Mouse (Mus musculus) left cerebral cortex, postnatal 36 days (tissue): Measurements from ENCODE around the gene Kank2. TPM values are rescaled to one million over a fixed set of nuclear protein-coding genes. Genes with fewer than 3 reads are reported as not detected.
"Not testable (repeated sequence)": the region's sequence is repeated elsewhere in the genome, so short reads cannot be mapped to it uniquely, and the experiment has no call there.

Experiments used
- DNase-seq, 2 experiments: peaks; one replicate each; pipeline ENCODE4 v3.0.0; 2021 to 2022; ENCODE audit warnings: low spot score in 2 of 2, mixed read lengths in 1 of 2
- intact Hi-C: fragments of 180-260 bp; cut with DNase I; formaldehyde crosslinking; loops from one replicate; pipeline ENCODE4 v1.15.1; 2025
- total RNA-seq, 2 experiments: library from RNA; stranded (reverse); gene quantifications; 2 replicates each; pipeline ENCODE4 v1.2.3; 2021

Kank2 gene
- total RNA-seq, 2 experiments from 2014 or later, result 6.5 to 8.4 TPM

DNA sequence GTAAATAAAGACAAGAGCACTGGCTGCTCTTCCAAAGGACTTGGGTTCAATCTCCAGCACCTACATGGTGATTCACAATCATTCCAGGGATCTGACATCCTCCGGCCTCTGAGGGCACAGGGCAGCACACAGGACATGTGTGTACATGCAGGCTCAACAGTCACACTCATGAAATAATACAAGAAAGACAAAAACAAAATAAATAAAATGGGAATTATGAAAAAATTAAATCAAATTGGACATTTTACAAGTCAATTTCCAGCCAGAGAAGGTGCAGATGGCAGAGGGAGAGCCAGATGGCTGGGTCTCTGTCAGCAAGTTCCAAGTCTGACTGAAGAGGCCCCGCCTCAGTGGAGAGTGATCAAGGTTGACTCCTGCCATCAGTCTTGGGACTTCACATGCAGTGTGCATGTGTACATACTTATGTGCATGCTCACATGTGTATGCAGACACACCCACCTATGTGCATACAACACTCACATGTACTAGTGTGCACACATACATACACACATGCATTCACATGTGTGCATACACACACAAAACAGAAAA lies 20.7 kb upstream of the Kank2 start:
- intact Hi-C loops, result no loop called here
- DNase-seq, result no peak

DNA sequence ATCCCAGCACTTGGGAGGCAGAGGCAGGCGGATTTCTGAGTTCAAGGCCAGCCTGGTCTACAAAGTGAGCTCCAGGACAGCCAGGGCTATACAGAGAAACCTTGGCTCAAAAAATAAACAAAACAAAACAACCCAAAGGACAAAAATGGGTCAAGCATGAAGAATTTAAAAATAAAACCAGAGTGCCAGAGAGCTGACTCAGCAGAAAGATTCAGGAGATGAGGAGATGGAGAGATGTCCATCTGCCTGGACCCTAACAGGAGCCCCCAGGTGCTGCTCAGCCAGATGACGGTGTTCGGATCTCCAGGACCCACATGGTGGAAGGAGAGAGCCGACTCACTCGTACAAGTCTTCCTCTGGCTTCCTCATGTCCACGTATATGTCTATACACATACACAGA lies 20.0 kb upstream of the Kank2 start:
- DNase-seq, result no peak
- intact Hi-C loops, result no loop called here

DNA sequence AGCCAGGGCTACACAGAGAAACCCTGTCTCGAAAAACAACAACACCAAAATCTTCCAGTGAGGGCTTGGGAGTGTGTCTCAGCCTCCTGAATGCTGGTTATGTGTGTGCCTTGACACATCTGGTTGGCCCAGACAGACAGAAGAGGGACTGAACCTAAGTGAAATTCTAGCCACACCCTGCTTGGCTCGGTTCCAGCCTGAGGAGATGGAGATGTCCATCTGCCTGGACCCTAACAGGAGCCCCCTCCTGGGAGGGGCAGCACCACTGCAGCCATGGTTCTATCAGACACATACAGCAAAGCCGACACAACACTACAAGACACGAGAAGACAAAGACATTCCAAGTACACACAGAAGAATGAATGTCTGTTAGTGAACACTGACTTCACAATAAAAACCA lies 19.6 kb upstream of the Kank2 start:
- no peak for DNase-seq
- intact Hi-C loops, result no loop called here

DNA sequence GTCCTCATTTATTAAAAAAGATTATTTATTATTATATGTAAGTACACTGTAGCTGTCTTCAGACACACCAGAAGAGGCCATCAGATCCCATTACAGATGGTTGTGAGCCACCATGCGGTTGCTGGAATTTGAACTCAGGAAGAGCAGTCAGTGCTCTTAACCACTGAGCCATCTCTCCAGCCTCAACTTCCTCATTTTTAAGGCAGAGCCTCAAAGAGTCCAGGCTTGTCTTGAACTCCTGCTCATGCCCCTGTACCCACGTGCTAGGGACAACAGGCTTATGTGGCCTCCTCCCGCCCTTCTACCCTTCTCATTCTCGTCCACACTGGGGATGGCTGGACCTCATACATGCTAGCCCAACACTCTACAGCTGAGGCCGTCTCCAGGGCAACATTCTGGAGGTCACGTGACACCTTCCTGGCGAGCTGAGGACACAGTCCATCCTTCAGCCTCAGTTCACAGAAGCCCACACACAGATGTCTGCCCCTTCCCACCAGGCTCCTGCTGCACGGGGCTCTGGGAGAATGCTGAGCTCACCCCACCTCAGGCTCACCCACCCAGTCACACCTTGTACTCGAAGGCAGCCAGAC lies 18.3 kb upstream of the Kank2 start:
- DNase-seq, result no peak

DNA sequence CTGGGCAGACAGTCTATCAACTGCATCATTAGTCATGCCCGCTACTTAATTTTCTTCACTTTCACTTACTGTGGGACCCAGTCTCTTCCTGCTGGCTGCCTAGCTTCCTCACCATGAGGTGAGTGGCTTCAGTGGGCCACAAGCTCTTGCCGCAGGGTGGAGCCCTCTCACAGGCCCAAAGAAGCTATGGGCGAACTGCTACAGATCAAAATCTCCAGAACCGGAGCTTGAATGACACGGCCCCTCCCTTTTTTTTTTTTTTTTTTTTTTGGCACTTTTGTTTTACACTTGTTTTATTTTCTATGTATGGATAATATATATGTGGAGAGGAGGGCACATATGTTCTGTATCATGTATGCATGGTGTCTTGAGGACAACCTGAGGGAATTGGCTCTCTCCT lies 12.6 kb upstream of the Kank2 start:
- intact Hi-C loops, result no loop called here

More for the DNA sequence above, 18.3 kb upstream of the Kank2 start:
- intact Hi-C loops, result no loop called here

DNA sequence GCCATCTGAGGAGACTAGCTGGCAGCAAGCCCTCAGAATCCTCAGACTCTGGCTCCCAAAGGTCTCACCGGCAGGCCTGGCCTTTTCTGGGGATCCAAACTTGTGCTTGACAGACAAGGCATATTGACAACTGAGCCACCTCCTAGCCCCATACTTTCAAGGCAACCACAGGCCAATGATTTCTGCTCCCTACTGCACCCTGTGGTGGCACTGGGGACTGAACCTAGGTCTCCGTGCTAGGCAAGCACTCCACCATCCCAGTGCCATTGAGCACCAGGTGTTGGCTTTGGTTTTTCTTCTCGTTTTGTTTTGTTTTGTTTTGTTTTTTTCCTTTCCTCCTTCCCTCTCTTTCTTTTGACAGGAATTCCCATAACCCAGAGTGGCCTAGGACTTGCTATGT lies 10.0 kb upstream of the Kank2 start:
- intact Hi-C loops, result loop anchor here (10.0 kb wide), 1 partner anchor 124 kb away; no protein-coding TSS in a partner anchor

More for the DNA sequence above, 12.6 kb upstream of the Kank2 start:
- DNase-seq, result no peak

DNA sequence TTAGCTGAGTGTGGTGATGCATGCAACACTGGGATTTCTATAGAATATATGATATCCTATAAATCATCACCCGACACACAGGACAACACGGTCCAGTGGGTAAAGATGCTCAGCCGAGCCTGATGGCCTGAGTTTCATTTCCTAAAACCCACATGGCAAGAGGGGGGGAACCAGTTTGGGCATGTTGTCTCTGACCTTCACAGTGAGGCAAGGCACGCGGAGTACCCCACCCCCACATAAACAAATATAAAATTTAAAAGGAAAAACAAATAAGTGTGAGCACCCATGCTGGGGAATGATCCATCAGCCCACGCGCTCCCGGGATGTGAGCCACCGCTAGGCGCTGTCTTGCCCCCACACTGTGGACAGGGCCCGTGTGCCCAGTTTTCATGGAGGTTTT lies 8.4 kb upstream of the Kank2 start:
- DNase-seq, result no peak
- intact Hi-C loops, result loop anchor here (10.0 kb wide), 1 partner anchor 122 kb away; no protein-coding TSS in a partner anchor

More for the DNA sequence above, 10.0 kb upstream of the Kank2 start:
- no peak for DNase-seq

DNA sequence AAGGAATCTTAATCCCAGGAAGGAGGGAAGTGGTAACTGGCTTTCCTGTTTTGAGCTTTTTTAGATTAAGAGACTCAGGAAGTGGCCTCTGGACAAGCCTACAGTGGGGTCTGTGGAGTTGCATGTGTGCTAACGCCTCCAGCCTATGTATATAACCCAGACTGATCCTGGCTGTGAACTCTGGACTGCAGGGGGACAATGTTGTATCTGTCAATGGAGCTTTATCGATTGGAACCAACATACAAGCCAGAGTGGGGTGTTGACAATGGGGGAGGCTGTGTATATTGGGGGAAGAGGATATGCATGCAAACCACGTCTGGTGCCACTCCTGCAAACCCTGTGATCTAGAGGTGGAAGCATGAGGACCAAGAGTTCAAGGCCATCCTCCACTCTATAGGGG lies 7.8 kb upstream of the Kank2 start:
- DNase-seq, result no peak
- intact Hi-C loops, result loop anchor here (10.0 kb wide), 1 partner anchor 122 kb away; no protein-coding TSS in a partner anchor

DNA sequence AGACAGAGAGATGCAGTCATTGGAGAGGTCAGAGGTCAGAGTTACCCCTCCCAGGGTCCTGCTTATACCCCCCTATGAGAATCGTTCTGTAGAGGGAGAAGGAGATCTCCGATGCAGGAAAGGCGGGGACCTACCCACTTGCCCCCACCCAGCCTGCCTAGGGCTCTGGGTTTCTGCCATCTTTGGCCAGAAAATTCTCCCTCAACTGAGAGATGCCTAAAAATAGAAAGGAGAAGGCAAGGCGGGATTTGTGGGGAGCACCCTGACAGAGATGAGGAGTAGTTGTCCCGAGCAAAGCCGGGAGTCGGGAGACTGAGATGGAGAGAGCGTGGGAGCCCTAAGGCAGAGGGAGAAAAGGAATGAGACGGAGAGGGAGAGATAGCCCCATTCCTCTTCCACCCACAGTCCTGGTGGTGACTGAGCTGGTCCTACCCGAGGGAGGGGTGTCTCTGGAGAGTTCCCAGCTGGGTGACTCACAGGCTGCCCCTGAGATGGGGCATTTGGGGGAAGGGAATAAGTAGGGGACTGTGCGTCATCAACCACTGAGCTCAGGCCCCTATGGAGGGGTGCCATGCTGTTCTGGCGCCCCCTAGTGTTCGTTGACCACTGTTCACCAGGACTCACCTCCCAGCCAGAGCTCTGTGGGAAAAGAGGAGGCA lies 5.6 kb upstream of the Kank2 start:
- intact Hi-C loops, result loop anchor here (5.0 to 10.0 kb wide), 2 partner anchors 119 to 192 kb away; no protein-coding TSS in a partner anchor
- DNase-seq, result peak; percentile 80

DNA sequence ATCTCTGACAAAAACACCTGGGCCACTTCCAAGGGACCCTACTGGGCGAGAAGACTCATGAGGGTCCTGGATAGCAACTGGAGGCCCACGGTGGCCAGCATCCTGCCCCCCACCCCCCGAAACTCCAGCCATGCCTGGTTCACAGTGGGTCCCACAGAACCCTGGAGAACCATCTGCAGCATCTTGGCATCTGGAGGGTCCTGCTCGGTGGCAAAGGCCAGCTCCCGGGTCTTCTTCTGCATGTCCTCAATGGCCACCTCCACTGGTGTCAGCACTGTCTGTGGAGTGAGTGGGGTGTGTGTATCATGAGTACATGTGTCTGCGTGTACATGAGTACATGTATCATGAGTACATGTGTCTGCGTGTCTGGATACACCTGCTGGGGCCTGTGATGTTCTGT lies 3.0 kb upstream of the Kank2 start:
- intact Hi-C loops, result loop anchor here (5.0 to 10.0 kb wide), 2 partner anchors 117 to 189 kb away; no protein-coding TSS in a partner anchor
- DNase-seq, result no peak

DNA sequence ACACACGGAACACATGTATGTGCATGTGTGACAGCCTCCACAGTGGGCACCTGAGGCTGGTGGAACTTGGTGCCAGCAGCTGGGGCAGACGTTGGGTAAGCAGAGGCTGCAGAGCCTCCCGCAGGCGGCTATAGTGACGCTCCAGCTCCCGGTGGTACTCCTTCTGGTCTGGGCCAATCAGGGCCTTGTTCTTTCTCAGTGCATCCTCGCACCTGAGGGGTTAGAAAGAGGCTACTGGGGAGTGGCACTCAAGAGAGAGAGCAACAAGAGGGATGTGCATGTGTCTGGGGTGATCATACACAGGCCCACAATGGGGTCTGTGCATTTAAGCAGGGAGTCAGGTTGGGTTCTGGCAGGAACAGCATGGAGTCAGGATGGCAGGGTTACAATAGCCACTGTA lies 2.6 kb upstream of the Kank2 start:
- no peak for DNase-seq
- intact Hi-C loops, result loop anchor here (5.0 to 10.0 kb wide), 2 partner anchors 116 to 189 kb away; no protein-coding TSS in a partner anchor

DNA sequence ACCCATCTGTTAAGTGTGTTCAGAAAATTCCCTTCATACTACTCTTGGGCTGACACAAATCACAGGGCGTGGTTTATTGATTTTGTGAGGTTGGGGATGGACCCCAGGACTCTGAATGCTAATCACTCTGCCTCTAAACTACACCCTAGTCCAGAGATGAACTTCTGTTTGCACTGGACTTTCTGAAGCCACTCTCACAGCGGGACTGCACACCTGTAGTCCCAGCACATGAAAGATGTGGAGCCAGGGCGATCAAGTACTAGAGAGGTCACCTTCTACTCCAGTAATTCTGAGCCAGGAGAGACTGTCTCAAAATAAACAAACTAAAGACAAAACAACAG lies 436 bp upstream of the Kank2 start:
- intact Hi-C loops, result no loop called here
- no peak for DNase-seq

DNA sequence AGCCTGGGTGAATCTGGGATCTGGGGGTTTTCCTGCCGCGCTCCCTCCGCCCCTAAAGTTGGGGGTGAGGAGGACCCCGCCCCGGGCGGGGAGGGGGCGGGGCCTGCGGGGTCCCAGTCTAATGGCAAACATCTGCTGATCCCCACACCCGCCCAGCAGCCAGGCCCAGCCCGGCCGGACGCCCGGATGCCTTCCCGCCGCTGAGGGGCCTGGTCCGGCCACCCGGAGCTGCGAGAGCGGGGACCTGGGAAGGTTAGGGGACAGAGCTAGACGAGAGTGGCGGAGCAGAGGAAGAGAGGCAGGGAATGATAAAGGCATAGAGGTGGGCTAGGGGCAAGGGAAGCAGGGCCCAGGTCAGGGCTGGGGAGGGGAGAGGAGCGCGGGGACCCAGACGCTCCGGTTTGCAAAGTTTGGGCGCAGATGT lies 611 bp downstream of the Kank2 start:
- intact Hi-C loops, result no loop called here
- peak in 1 of 2 experiments; percentile 25 for DNase-seq

DNA sequence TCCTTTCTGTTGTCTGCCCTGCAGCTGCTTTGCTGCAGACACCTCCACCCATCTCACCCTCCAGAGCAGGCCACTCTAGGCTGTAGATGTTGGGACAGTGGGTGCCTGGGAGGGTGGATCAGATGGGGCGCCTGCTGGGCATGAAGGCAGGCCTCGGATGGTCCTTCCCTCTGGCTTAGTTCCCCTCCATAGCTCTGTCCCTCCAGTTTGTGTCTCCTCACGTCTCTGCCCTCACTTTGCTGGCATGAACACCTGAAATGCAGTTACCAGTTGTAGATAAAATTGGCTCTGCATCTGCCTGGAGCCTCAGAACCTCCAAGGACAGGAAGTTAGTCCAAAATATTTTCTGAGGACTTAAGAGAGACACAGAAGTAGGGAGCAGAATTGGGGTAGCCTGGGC lies 1.6 kb downstream of the Kank2 start:
- DNase-seq, result no peak
- intact Hi-C loops, result no loop called here

DNA sequence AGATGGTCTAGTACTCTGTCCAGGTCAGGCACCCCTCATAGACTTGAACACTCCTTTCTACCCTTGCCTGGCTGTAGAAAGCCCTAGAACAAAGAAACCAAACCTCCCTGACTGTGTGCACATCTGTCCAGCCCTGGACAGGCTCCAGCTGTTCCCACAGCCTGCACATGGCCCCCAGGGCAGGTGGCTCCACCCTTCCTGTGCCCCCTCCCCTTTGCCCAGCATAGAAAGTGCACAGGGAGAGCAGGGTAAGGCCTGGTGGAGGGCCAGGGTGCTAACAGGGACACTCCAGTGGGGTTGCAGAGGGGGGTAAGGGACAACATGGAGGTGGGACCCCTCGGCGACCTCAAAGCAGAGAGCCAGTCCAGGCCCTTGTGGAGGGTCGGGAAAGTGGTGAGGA lies 2.3 kb downstream of the Kank2 start:
- intact Hi-C loops, result no loop called here
- no peak for DNase-seq

DNA sequence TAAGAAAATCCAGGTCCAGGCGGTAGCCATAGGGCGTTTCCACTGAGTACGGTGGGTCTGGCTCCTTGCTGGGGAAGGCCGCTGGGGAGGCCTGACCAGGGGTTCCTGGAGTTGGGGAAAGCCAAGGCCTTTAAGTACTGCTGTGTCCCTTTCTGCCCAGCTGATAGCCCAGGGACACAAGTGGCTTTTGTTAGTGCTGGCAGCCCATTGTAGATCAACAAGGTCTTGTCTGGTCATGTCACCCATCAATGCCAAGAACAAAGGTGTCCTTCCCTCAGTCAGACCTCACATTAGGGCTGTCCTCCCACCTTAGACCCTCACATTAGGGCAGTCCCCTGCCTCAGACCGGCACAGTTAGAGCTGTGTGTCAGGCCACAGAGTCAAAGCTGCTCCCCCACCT lies 3.0 kb downstream of the Kank2 start:
- no peak for DNase-seq
- intact Hi-C loops, result no loop called here

DNA sequence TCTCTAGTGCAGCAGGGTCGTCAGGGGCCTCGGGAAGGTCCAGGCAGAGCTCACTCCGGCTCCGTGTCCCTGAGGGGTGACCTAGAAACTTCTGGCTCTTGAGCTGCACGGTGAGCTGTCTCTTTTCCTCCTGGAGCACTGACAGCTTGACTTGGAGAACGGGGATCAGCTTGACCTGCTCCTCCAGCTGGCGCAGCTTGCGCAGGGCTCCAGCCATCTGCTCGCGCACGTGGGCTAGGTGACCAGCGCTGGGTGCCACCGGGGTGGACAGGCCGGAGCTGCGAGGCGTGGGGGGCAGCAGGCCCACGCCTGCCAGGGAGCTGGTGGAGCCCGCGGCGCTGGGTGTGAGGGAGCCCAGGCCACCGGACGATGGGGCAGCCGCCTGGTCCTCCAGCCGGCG lies 3.6 kb downstream of the Kank2 start:
- no peak for DNase-seq
- intact Hi-C loops, result no loop called here

DNA sequence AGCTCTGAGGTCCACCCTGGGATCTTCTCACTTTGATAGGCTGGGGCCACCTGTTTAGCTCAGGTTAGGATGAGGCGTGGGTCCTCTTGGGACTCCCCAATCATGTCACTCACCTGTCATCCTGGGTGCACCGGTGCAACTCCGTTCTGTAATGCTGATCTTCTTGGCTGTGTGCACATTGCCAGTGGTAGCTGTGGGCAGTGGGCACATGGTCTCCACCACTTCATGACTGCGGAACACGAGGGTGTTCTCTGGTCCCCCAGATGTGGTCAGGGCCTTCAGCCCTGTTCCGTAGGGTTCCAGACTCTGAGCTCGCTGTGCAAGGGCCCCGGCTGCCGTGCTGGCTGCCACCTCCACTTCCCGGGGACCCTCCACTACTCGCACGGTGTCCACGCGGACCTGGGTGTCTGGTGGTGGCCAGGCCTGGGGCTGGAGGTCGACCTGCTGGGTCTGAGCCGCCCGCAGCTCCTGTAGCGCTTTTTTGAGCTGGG lies 4.2 kb downstream of the Kank2 start:
- no peak for DNase-seq
- intact Hi-C loops, result no loop called here

DNA sequence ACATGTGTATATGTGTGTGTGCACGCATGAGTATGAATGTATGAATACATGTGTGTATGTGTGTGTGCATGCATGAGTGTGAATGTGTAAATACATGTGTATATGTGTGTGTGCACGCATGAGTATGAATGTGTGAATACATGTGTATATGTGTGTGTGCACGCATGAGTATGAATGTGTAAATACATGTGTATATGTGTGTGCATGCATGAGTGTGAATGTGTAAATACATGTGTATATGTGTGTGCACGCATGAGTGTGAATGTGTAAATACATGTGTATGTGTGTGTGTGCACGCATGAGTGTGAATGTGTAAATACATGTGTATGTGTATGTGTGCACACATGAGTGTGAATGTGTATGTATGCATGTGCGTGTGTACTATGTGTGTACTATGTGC lies 5.0 kb downstream of the Kank2 start:
- DNase-seq, intact Hi-C loops: not testable (repeated sequence)

DNA sequence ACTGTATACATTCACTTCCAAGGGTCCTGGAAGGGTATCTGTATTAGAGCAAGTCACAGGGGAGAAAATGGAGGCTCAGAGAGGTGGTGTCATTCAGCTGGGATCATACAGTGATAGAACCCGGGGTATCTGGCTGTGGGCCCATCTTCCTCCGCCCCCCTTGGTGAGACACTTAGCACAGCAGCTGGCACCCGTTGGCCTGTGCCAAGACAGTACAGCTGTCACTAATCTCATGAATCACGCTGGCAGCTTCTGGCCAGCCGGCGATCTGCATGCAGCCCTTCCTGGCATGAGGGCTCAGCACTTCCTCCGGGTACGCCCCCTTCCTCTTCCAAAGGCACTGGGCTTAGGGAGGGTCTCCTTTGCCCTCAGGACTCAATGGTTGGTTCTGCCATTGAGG lies 5.9 kb downstream of the Kank2 start:
- intact Hi-C loops, result no loop called here
- peak; percentile 34 to 56 for DNase-seq

DNA sequence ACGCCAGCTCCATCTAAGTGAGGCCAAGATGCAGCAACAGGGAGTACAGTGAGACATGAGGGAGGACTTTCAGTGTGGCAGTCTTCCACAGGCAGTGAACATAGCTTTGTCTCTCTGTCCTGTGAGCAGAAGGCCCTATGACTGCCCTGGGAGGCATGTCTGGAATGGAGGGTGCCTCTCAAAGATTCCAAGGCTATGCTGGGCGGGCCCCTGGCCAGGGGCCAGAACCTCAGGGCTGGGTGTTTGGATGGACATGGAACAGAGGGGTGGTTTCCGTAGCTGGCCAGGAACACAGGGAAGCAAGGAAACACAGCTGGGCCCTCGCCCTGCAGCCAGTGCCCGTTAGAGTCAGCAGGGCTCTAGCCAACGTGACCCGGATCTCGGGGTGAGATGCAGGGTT lies 6.7 kb downstream of the Kank2 start:
- intact Hi-C loops, result no loop called here
- DNase-seq, result no peak
